Mouse (Mus musculus): ENCODE measurements around the gene Coro1a. TPM values are rescaled to one million over a fixed set of nuclear protein-coding genes. Genes with fewer than 3 reads are reported as not detected.
A peak's percentile ranks its signal among the peaks of the same experiment; 100 is the strongest.
"Not testable (repeated sequence)": the region's sequence is repeated elsewhere in the genome, so short reads cannot be mapped to it uniquely, and the experiment has no call there.

Coro1a gene
- polyA plus RNA-seq, 1 experiment from 2014 or later, result 28.6 TPM

DNA sequence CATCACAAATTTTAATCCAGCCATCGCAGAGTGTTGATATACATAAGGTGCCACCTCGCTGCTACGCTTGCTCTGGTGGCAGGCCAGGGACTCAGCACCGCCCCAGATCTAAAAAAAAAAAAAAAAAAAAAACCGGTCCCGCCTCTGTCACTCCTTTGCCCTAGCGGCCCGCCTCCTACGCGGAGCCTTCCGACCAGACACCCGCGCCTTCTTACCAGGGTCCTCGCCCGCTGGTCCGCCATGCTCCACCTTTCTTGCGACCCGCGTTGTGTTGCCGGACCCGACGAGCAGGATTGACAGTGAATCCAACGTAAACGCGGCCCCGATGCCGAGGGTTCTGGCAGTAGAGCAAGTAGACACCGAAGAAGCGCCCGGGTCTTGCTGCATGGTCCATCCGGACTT, 12.4 kb downstream of the Coro1a start, which contains the start of gene Bola2:
Gene Bola2 (plus strand): TSS at position 192 of the 402 bp plus-strand sequence.
- peak; percentile 66 for ATAC-seq (ENCODE audit: insufficient number of reproducible peaks, insufficient read depth, low FRiP score, low read depth)
- Histone ChIP-seq H3K4me1 (ENCODE audit: control insufficient read depth, insufficient read depth, low read length) (peaks cover 6% of the 10 kb centered on the region; the same call in 1 of the 2 replicates), H3K27ac (ENCODE audit: low read length) (peak within 1 kb of the TSS; percentile 96), H3K4me2 (replicated peaks; ENCODE audit: low read depth, low read length) (peak within 1 kb of the TSS; percentile 95), H3K4me3 (ENCODE audit: low read depth, low read length) (peak within 1 kb of the TSS; percentile 79), H3K9me3 (ENCODE audit: control insufficient read depth, low read depth, low read length) (no peaks in the 10 kb centered on the region), H3K36me3 (ENCODE audit: control insufficient read depth, insufficient read depth, low read length) (peaks cover 14% of the 10 kb centered on the region), H3K9ac (replicated peaks; ENCODE audit: low read depth, low read length) (peak within 1 kb of the TSS; percentile 77), H3K27me3 (ENCODE audit: control insufficient read depth, insufficient read depth, low read length) (no peaks in the 10 kb centered on the region)
- under 1% methylated on average over 31 of the region's 31 CpGs for WGBS

- Histone ChIP-seq H3K4me2 (replicated peaks; ENCODE audit: low read depth, low read length) (peak overlapping the region; percentile 95), H3K27ac (ENCODE audit: low read length) (no peak overlapping the region), H3K9ac (replicated peaks; ENCODE audit: low read depth, low read length) (peak overlapping the region; percentile 77; the same call in 1 of the 2 replicates), H3K36me3 (ENCODE audit: control insufficient read depth, insufficient read depth, low read length) (peaks cover 14% of the 10 kb centered on the region), H3K4me3 (ENCODE audit: low read depth, low read length) (peak overlapping the region; percentile 79), H3K4me1 (ENCODE audit: control insufficient read depth, insufficient read depth, low read length) (peaks cover 6% of the 10 kb centered on the region; the same call in 1 of the 2 replicates), H3K27me3 (ENCODE audit: control insufficient read depth, insufficient read depth, low read length) (no peaks in the 10 kb centered on the region), H3K9me3 (ENCODE audit: control insufficient read depth, low read depth, low read length) (no peaks in the 10 kb centered on the region)
- 38% methylated on average over 10 of the region's 10 CpGs for WGBS
- ATAC-seq (ENCODE audit: insufficient number of reproducible peaks, insufficient read depth, low FRiP score, low read depth), result no peak
These were observed 13.0 kb downstream of the Coro1a start for GRCm38 (mm10) chr7:126694441-126695051.

GRCm38 (mm10) chr7:126693781-126694180, 13.8 kb downstream of the Coro1a start:
- Histone ChIP-seq H3K4me2 (replicated peaks; ENCODE audit: low read depth, low read length) (no peak overlapping the region), H3K27ac (ENCODE audit: low read length) (no peak overlapping the region), H3K9me3 (ENCODE audit: control insufficient read depth, low read depth, low read length) (no peaks in the 10 kb centered on the region), H3K9ac (replicated peaks; ENCODE audit: low read depth, low read length) (no peak overlapping the region), H3K36me3 (ENCODE audit: control insufficient read depth, insufficient read depth, low read length) (peaks cover 14% of the 10 kb centered on the region), H3K4me3 (ENCODE audit: low read depth, low read length) (no peak overlapping the region), H3K27me3 (ENCODE audit: control insufficient read depth, insufficient read depth, low read length) (no peaks in the 10 kb centered on the region), H3K4me1 (ENCODE audit: control insufficient read depth, insufficient read depth, low read length) (peaks cover 6% of the 10 kb centered on the region; the same call in 1 of the 2 replicates)
- ATAC-seq (ENCODE audit: insufficient number of reproducible peaks, insufficient read depth, low FRiP score, low read depth), result no peak
- 80% methylated on average over 7 of the region's 7 CpGs for WGBS

- Histone ChIP-seq H3K9ac (replicated peaks; ENCODE audit: low read depth, low read length) (no peak overlapping the region), H3K4me1 (ENCODE audit: control insufficient read depth, insufficient read depth, low read length) (peaks cover 6% of the 10 kb centered on the region; the same call in 1 of the 2 replicates), H3K4me3 (ENCODE audit: low read depth, low read length) (no peak overlapping the region), H3K27ac (ENCODE audit: low read length) (no peak overlapping the region), H3K9me3 (ENCODE audit: control insufficient read depth, low read depth, low read length) (no peaks in the 10 kb centered on the region), H3K4me2 (replicated peaks; ENCODE audit: low read depth, low read length) (no peak overlapping the region), H3K27me3 (ENCODE audit: control insufficient read depth, insufficient read depth, low read length) (no peaks in the 10 kb centered on the region), H3K36me3 (ENCODE audit: control insufficient read depth, insufficient read depth, low read length) (peaks cover 14% of the 10 kb centered on the region)
- 27% methylated on average over 3 of the region's 3 CpGs for WGBS
- no peak for ATAC-seq (ENCODE audit: insufficient number of reproducible peaks, insufficient read depth, low FRiP score, low read depth)
These were observed 14.3 kb downstream of the Coro1a start for GRCm38 (mm10) chr7:126693256-126693655.

DNA sequence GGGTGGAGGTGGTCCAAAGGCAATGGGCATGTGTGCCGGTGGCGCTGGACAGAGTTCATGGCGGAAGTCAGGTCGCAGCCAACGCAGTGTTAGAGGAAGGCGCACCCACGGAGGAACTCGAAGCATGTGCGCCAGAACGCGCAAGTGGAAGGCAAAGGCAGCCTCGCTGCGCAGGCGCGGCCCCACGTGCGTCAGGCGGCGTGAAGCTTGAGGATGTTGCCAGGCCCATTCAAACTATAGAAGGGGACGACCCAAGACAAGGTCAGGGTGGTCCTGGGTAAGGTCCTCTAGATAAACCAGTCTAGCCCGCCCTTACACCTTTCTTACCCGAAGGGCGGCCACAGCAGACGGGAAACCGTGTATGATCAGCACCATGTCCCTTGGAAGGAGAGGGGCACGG, 15.2 kb downstream of the Coro1a start:
- Histone ChIP-seq H3K27ac (ENCODE audit: low read length) (no peak overlapping the region), H3K4me3 (ENCODE audit: low read depth, low read length) (no peak overlapping the region), H3K9ac (replicated peaks; ENCODE audit: low read depth, low read length) (no peak overlapping the region), H3K36me3 (ENCODE audit: control insufficient read depth, insufficient read depth, low read length) (peaks cover 14% of the 10 kb centered on the region), H3K27me3 (ENCODE audit: control insufficient read depth, insufficient read depth, low read length) (no peaks in the 10 kb centered on the region), H3K4me2 (replicated peaks; ENCODE audit: low read depth, low read length) (no peak overlapping the region), H3K4me1 (ENCODE audit: control insufficient read depth, insufficient read depth, low read length) (peaks cover 6% of the 10 kb centered on the region; the same call in 1 of the 2 replicates), H3K9me3 (ENCODE audit: control insufficient read depth, low read depth, low read length) (no peaks in the 10 kb centered on the region)
- 95% methylated on average over 26 of the region's 26 CpGs for WGBS
- ATAC-seq (ENCODE audit: insufficient number of reproducible peaks, insufficient read depth, low FRiP score, low read depth), result no peak

GRCm38 (mm10) chr7:126691676-126692075, 15.9 kb downstream of the Coro1a start:
- no peak overlapping the region for H3K4me3 ChIP-seq (ENCODE audit: low read depth, low read length)
- 88% methylated on average over 5 of the region's 5 CpGs for WGBS
- H3K4me2 ChIP-seq (replicated peaks; ENCODE audit: low read depth, low read length), result no peak overlapping the region
- H3K36me3 ChIP-seq (ENCODE audit: control insufficient read depth, insufficient read depth, low read length), result peaks cover 14% of the 10 kb centered on the region
- no peak for ATAC-seq (ENCODE audit: insufficient number of reproducible peaks, insufficient read depth, low FRiP score, low read depth)
- peaks cover 3% of the 10 kb centered on the region; the same call in 1 of the 2 replicates for H3K4me1 ChIP-seq (ENCODE audit: control insufficient read depth, insufficient read depth, low read length)
- H3K27me3 ChIP-seq (ENCODE audit: control insufficient read depth, insufficient read depth, low read length), result no peaks in the 10 kb centered on the region
- no peaks in the 10 kb centered on the region for H3K9me3 ChIP-seq (ENCODE audit: control insufficient read depth, low read depth, low read length)
- H3K27ac ChIP-seq (ENCODE audit: low read length), result no peak overlapping the region
- H3K9ac ChIP-seq (replicated peaks; ENCODE audit: low read depth, low read length), result no peak overlapping the region

GRCm38 (mm10) chr7:126690737-126691136, 16.9 kb downstream of the Coro1a start:
- WGBS, result 87% methylated on average over 3 of the region's 3 CpGs
- H3K4me3 ChIP-seq (ENCODE audit: low read depth, low read length), result no peak overlapping the region
- no peak overlapping the region for H3K27ac ChIP-seq (ENCODE audit: low read length)
- no peaks in the 10 kb centered on the region for H3K27me3 ChIP-seq (ENCODE audit: control insufficient read depth, insufficient read depth, low read length)
- no peak for ATAC-seq (ENCODE audit: insufficient number of reproducible peaks, insufficient read depth, low FRiP score, low read depth)
- H3K36me3 ChIP-seq (ENCODE audit: control insufficient read depth, insufficient read depth, low read length), result peaks cover 14% of the 10 kb centered on the region
- H3K4me2 ChIP-seq (replicated peaks; ENCODE audit: low read depth, low read length), result no peak overlapping the region
- H3K9me3 ChIP-seq (ENCODE audit: control insufficient read depth, low read depth, low read length), result no peaks in the 10 kb centered on the region
- H3K9ac ChIP-seq (replicated peaks; ENCODE audit: low read depth, low read length), result no peak overlapping the region
- H3K4me1 ChIP-seq (ENCODE audit: control insufficient read depth, insufficient read depth, low read length), result no peaks in the 10 kb centered on the region

DNA sequence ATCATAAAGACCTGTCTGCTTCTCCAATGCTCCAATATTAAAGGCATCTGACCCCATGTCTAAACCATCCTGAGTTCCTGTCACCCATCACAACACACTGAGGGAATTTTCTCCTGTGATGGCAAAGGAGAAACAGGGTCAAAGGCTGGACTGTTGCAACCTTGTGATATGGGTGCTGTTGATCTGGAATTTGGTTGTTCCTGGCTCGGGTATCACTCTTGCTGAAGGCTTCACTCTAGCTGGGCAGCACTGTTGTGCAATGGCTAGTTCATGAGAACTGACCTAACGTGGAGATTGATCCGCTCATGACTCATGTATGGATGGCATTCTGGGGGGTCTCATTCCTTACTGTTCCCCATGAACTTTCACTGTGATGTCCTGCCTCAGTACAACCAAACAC, 18.6 kb downstream of the Coro1a start:
- Histone ChIP-seq H3K27ac (ENCODE audit: low read length) (no peak overlapping the region), H3K4me1 (ENCODE audit: control insufficient read depth, insufficient read depth, low read length) (no peaks in the 10 kb centered on the region), H3K27me3 (ENCODE audit: control insufficient read depth, insufficient read depth, low read length) (no peaks in the 10 kb centered on the region), H3K4me3 (ENCODE audit: low read depth, low read length) (no peak overlapping the region), H3K9me3 (ENCODE audit: control insufficient read depth, low read depth, low read length) (no peaks in the 10 kb centered on the region), H3K4me2 (replicated peaks; ENCODE audit: low read depth, low read length) (no peak overlapping the region), H3K9ac (replicated peaks; ENCODE audit: low read depth, low read length) (no peak overlapping the region), H3K36me3 (ENCODE audit: control insufficient read depth, insufficient read depth, low read length) (peaks cover 14% of the 10 kb centered on the region)
- WGBS, result 77% methylated on average over 3 of the region's 3 CpGs
- ATAC-seq (ENCODE audit: insufficient number of reproducible peaks, insufficient read depth, low FRiP score, low read depth), result no peak

GRCm38 (mm10) chr7:126688156-126688555, 19.4 kb downstream of the Coro1a start:
- H3K4me3 ChIP-seq (ENCODE audit: low read depth, low read length); H3K9me3 ChIP-seq (ENCODE audit: control insufficient read depth, low read depth, low read length); ATAC-seq (ENCODE audit: insufficient number of reproducible peaks, insufficient read depth, low FRiP score, low read depth); H3K27ac ChIP-seq (ENCODE audit: low read length); H3K27me3 ChIP-seq (ENCODE audit: control insufficient read depth, insufficient read depth, low read length); H3K9ac ChIP-seq (replicated peaks; ENCODE audit: low read depth, low read length); H3K4me2 ChIP-seq (replicated peaks; ENCODE audit: low read depth, low read length); H3K4me1 ChIP-seq (ENCODE audit: control insufficient read depth, insufficient read depth, low read length): not testable (repeated sequence)
- peaks cover 14% of the 10 kb centered on the region for H3K36me3 ChIP-seq (ENCODE audit: control insufficient read depth, insufficient read depth, low read length)
- 64% methylated on average over 4 of the region's 4 CpGs for WGBS
